Mouse (Mus musculus): ENCODE measurements around the gene Kcnab2. TPM values are rescaled to one million over a fixed set of nuclear protein-coding genes. Genes with fewer than 3 reads are reported as not detected.

Gene Kcnab2
- polyA plus RNA-seq, 1 experiment from 2014 or later: 5.8 TPM

- H3K4me3 ChIP-seq (replicated peaks; ENCODE audit: low read length): no peak overlapping the region
- H3K27me3 ChIP-seq (ENCODE audit: control insufficient read depth, insufficient read depth, low read length): no peaks in the 10 kb centered on the region
- H3K27ac ChIP-seq (ENCODE audit: low read length): no peak overlapping the region
- H3K9me3 ChIP-seq (replicated peaks; ENCODE audit: control insufficient read depth, low read length): no peaks in the 10 kb centered on the region
- no peak overlapping the region for H3K9ac ChIP-seq (ENCODE audit: low read length)
- H3K4me1 ChIP-seq (ENCODE audit: control insufficient read depth, insufficient read depth, low read length): no peaks in the 10 kb centered on the region
- H3K36me3 ChIP-seq (ENCODE audit: control insufficient read depth, insufficient read depth, low read length): no peaks in the 10 kb centered on the region
- ATAC-seq (ENCODE audit: insufficient read depth, low FRiP score): no peak
- 71% methylated on average over 12 of the region's 12 CpGs for WGBS
- no peak overlapping the region for H3K4me2 ChIP-seq (ENCODE audit: low read depth, low read length)
These were observed 15.2 kb downstream of the Kcnab2 start for GRCm38 (mm10) chr4:152462516-152462915.

DNA sequence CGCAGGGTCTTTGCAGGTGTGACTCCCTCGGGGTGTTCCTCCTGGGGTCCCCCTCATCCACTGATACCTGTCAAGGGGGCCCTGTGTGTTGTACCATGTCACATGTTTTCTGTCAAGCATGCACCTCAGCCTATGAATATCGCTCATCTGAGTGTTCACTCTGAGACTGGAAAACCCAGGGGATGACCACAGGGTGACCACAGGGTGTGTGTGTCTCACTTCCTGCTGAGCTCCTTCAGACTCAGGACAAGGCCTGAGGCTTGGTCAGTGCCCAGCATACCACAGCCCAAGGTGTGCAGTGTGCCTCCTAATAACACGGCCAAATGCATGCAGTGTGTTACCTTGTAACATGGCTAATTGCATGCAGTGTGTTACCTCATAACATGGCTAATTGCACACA, 20.0 kb downstream of the Kcnab2 start:
- no peak overlapping the region for H3K4me2 ChIP-seq (ENCODE audit: low read depth, low read length)
- no peak overlapping the region for H3K4me3 ChIP-seq (replicated peaks; ENCODE audit: low read length)
- H3K27me3 ChIP-seq (ENCODE audit: control insufficient read depth, insufficient read depth, low read length): no peaks in the 10 kb centered on the region
- 91% methylated on average over 4 of the region's 4 CpGs for WGBS
- no peak overlapping the region for H3K9ac ChIP-seq (ENCODE audit: low read length)
- H3K27ac ChIP-seq (ENCODE audit: low read length): no peak overlapping the region
- H3K9me3 ChIP-seq (replicated peaks; ENCODE audit: control insufficient read depth, low read length): no peaks in the 10 kb centered on the region
- no peaks in the 10 kb centered on the region for H3K36me3 ChIP-seq (ENCODE audit: control insufficient read depth, insufficient read depth, low read length)
- no peak for ATAC-seq (ENCODE audit: insufficient read depth, low FRiP score)
- H3K4me1 ChIP-seq (ENCODE audit: control insufficient read depth, insufficient read depth, low read length): no peaks in the 10 kb centered on the region

DNA sequence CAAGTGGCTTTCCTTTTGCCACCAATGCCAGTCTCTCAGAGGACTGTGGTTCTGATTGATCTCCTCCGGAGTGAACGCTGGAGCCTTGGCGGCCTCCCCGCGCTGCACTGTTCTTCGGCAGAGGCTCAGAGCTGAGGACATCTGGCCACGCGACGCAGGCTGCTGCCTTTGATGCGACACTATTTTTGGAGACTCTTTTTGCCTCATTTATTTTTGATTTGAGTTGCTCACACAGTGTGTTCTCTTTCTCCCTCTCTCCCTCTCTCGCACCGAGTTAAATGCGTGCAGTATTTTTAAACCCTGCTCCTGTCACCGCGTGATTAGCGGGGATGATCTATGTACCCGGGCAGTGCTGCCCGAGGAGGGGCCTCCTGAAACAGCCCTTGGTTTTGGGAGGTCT, 21.1 kb downstream of the Kcnab2 start:
- no peaks in the 10 kb centered on the region for H3K4me1 ChIP-seq (ENCODE audit: control insufficient read depth, insufficient read depth, low read length)
- no peaks in the 10 kb centered on the region for H3K27me3 ChIP-seq (ENCODE audit: control insufficient read depth, insufficient read depth, low read length)
- H3K4me3 ChIP-seq (replicated peaks; ENCODE audit: low read length): no peak overlapping the region
- H3K27ac ChIP-seq (ENCODE audit: low read length): no peak overlapping the region
- WGBS: 68% methylated on average over 18 of the region's 18 CpGs
- ATAC-seq (ENCODE audit: insufficient read depth, low FRiP score): no peak
- H3K4me2 ChIP-seq (ENCODE audit: low read depth, low read length): no peak overlapping the region
- no peaks in the 10 kb centered on the region for H3K9me3 ChIP-seq (replicated peaks; ENCODE audit: control insufficient read depth, low read length)
- H3K9ac ChIP-seq (ENCODE audit: low read length): no peak overlapping the region
- H3K36me3 ChIP-seq (ENCODE audit: control insufficient read depth, insufficient read depth, low read length): no peaks in the 10 kb centered on the region

DNA sequence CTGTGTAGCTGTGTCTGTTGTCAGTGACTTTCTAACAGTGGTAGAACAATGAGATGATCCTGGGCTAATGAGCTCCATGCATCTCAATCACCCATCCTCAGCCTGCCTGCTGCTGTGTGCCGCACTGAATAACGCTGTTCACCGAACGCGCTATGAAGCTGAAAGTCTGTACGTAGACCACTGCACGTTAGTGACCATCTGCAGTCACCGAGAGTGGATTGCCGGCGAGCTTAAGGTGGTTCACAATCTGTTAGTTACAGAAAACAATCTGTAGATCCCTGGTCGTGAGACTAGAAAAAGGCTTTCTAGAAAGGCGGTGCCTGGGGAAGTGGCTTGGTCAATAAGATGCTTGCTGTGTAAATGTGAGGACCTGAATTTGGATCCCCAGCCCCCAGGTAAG, 23.5 kb downstream of the Kcnab2 start:
- H3K27ac ChIP-seq (ENCODE audit: low read length): no peak overlapping the region
- no peaks in the 10 kb centered on the region for H3K27me3 ChIP-seq (ENCODE audit: control insufficient read depth, insufficient read depth, low read length)
- no peak overlapping the region for H3K4me2 ChIP-seq (ENCODE audit: low read depth, low read length)
- no peaks in the 10 kb centered on the region for H3K9me3 ChIP-seq (replicated peaks; ENCODE audit: control insufficient read depth, low read length)
- no peak overlapping the region for H3K9ac ChIP-seq (ENCODE audit: low read length)
- no peak overlapping the region for H3K4me3 ChIP-seq (replicated peaks; ENCODE audit: low read length)
- no peaks in the 10 kb centered on the region for H3K36me3 ChIP-seq (ENCODE audit: control insufficient read depth, insufficient read depth, low read length)
- WGBS: 86% methylated on average over 12 of the region's 12 CpGs
- H3K4me1 ChIP-seq (ENCODE audit: control insufficient read depth, insufficient read depth, low read length): no peaks in the 10 kb centered on the region
- ATAC-seq (ENCODE audit: insufficient read depth, low FRiP score): no peak

DNA sequence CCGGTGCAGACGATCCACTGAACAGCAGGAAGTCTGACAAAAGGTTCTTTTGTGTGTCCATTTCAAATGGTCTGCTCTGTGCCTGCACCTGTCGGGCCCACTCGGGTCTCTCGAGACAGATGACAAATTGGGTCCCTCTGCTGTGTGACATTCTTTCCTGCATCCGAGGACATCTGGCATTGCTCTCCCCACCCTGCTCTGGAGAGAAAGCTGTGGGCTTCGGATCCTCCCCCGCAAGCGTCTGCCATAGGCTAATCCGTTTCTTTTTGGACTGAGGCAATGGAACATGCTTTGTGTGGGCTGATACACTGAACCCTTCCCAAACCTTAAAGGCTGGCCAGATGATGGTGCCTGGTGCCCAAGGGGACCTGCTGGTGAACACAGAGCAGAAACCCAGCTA, 24.6 kb downstream of the Kcnab2 start:
- Histone ChIP-seq H3K4me3 (replicated peaks; ENCODE audit: low read length) (no peak overlapping the region), H3K36me3 (ENCODE audit: control insufficient read depth, insufficient read depth, low read length) (no peaks in the 10 kb centered on the region), H3K4me1 (ENCODE audit: control insufficient read depth, insufficient read depth, low read length) (no peaks in the 10 kb centered on the region), H3K27me3 (ENCODE audit: control insufficient read depth, insufficient read depth, low read length) (no peaks in the 10 kb centered on the region), H3K9ac (ENCODE audit: low read length) (no peak overlapping the region), H3K4me2 (ENCODE audit: low read depth, low read length) (no peak overlapping the region), H3K9me3 (replicated peaks; ENCODE audit: control insufficient read depth, low read length) (no peaks in the 10 kb centered on the region), H3K27ac (ENCODE audit: low read length) (no peak overlapping the region)
- WGBS: 48% methylated on average over 10 of the region's 10 CpGs
- ATAC-seq (ENCODE audit: insufficient read depth, low FRiP score): no peak

DNA sequence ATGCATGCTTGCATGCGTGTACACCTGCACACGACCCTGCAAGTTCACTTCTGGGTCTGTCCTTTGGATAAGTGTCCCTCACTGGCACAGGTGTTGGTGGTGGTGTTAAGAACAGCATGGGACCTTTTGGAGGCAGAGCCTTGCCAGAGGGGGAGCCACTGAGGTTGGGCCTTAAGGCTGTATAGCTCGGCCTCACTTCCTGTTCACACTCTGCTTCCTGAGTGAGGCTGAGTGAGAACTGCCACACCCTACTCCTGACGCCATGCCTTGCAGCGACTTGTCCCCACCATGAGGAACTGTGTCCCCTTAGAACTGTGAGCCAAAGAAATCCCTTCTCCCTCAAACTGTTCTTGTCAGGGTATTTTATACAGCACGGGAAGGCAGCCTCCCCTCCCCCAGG, 26.3 kb downstream of the Kcnab2 start:
- no peaks in the 10 kb centered on the region for H3K36me3 ChIP-seq (ENCODE audit: control insufficient read depth, insufficient read depth, low read length)
- no peak for ATAC-seq (ENCODE audit: insufficient read depth, low FRiP score)

GRCm38 (mm10) chr4:152448666-152449018, 29.0 kb downstream of the Kcnab2 start:
- Histone ChIP-seq H3K4me1 (ENCODE audit: control insufficient read depth, insufficient read depth, low read length) (0 out of 2 replicates have a peak, but pooled peaks cover 5% of the 10 kb centered on the region), H3K27ac (ENCODE audit: low read length) (no peak overlapping the region), H3K4me3 (replicated peaks; ENCODE audit: low read length) (no peak overlapping the region), H3K27me3 (ENCODE audit: control insufficient read depth, insufficient read depth, low read length) (no peaks in the 10 kb centered on the region), H3K36me3 (ENCODE audit: control insufficient read depth, insufficient read depth, low read length) (no peaks in the 10 kb centered on the region), H3K9ac (ENCODE audit: low read length) (no peak overlapping the region), H3K4me2 (ENCODE audit: low read depth, low read length) (no peak overlapping the region), H3K9me3 (replicated peaks; ENCODE audit: control insufficient read depth, low read length) (no peaks in the 10 kb centered on the region)
- ATAC-seq (ENCODE audit: insufficient read depth, low FRiP score): no peak
- WGBS: 52% methylated on average over 8 of the region's 8 CpGs

More for the DNA sequence above, 26.3 kb downstream of the Kcnab2 start:
- Histone ChIP-seq H3K9me3 (replicated peaks; ENCODE audit: control insufficient read depth, low read length) (no peaks in the 10 kb centered on the region), H3K4me1 (ENCODE audit: control insufficient read depth, insufficient read depth, low read length) (no peaks in the 10 kb centered on the region), H3K4me3 (replicated peaks; ENCODE audit: low read length) (no peak overlapping the region), H3K27ac (ENCODE audit: low read length) (no peak overlapping the region), H3K9ac (ENCODE audit: low read length) (no peak overlapping the region), H3K27me3 (ENCODE audit: control insufficient read depth, insufficient read depth, low read length) (no peaks in the 10 kb centered on the region), H3K4me2 (ENCODE audit: low read depth, low read length) (no peak overlapping the region)
- WGBS: 82% methylated on average over 6 of the region's 6 CpGs

- no peak overlapping the region for H3K4me3 ChIP-seq (replicated peaks; ENCODE audit: low read length)
- no peak overlapping the region for H3K4me2 ChIP-seq (ENCODE audit: low read depth, low read length)
- no peak overlapping the region for H3K9ac ChIP-seq (ENCODE audit: low read length)
- no peak overlapping the region for H3K27ac ChIP-seq (ENCODE audit: low read length)
- WGBS: 74% methylated on average over 22 of the region's 22 CpGs
- H3K27me3 ChIP-seq (ENCODE audit: control insufficient read depth, insufficient read depth, low read length): no peaks in the 10 kb centered on the region
- no peak for ATAC-seq (ENCODE audit: insufficient read depth, low FRiP score)
- no peaks in the 10 kb centered on the region for H3K9me3 ChIP-seq (replicated peaks; ENCODE audit: control insufficient read depth, low read length)
- H3K4me1 ChIP-seq (ENCODE audit: control insufficient read depth, insufficient read depth, low read length): 0 out of 2 replicates have a peak, but pooled peaks cover 5% of the 10 kb centered on the region
- no peaks in the 10 kb centered on the region for H3K36me3 ChIP-seq (ENCODE audit: control insufficient read depth, insufficient read depth, low read length)
These were observed 29.7 kb downstream of the Kcnab2 start for GRCm38 (mm10) chr4:152447731-152448665.

- 70% methylated on average over 10 of the region's 10 CpGs for WGBS
These were observed 31.5 kb downstream of the Kcnab2 start for GRCm38 (mm10) chr4:152446178-152446577.

More at GRCm38 (mm10) chr4:152446178-152446577, 31.5 kb downstream of the Kcnab2 start:
- H3K4me1 ChIP-seq (ENCODE audit: control insufficient read depth, insufficient read depth, low read length): 0 out of 2 replicates have a peak, but pooled peaks cover 5% of the 10 kb centered on the region
- no peak overlapping the region for H3K4me2 ChIP-seq (ENCODE audit: low read depth, low read length)
- no peak overlapping the region for H3K9ac ChIP-seq (ENCODE audit: low read length)
- no peaks in the 10 kb centered on the region for H3K27me3 ChIP-seq (ENCODE audit: control insufficient read depth, insufficient read depth, low read length)
- H3K27ac ChIP-seq (ENCODE audit: low read length): no peak overlapping the region
- no peak for ATAC-seq (ENCODE audit: insufficient read depth, low FRiP score)
- H3K36me3 ChIP-seq (ENCODE audit: control insufficient read depth, insufficient read depth, low read length): no peaks in the 10 kb centered on the region
- no peaks in the 10 kb centered on the region for H3K9me3 ChIP-seq (replicated peaks; ENCODE audit: control insufficient read depth, low read length)
- no peak overlapping the region for H3K4me3 ChIP-seq (replicated peaks; ENCODE audit: low read length)
